Mouse (Mus musculus) bone marrow, adult 2 months (tissue): ENCODE measurements at regions not wholly inside any gene's neighbourhood (a gene's known extent, or its start where the extent isn't known, plus 50 kb on each side); places are given as distances from the start of the nearest gene placed in this dataset.

ENCODE experiments used
- H3K27ac ChIP-seq: fragments of 200-500 bp; 2 replicates; pipeline ENCODE4 v1.5.1; 2012; ENCODE audit warnings: low read depth, mild to moderate bottlenecking, control low read depth, inconsistent platforms, low read length; ENCODE audit not compliant: control insufficient read depth, poor library complexity, insufficient read depth
- H3K4me1 ChIP-seq: fragments of 200-500 bp; 2 replicates; pipeline ENCODE4 v1.6.1; 2011; ENCODE audit warnings: low read length; ENCODE audit not compliant: control insufficient read depth, insufficient read depth
- H3K4me3 ChIP-seq: fragments of 200-500 bp; replicated peaks from 2 replicates; pipeline ENCODE3; 2011; ENCODE audit warnings: mild to moderate bottlenecking, low read depth, low read length, control low read depth; ENCODE audit not compliant: control insufficient read depth
- CTCF ChIP-seq: fragments of 200-500 bp; IDR thresholded peaks from 2 replicates; pipeline ENCODE4 v1.5.1; 2011; ENCODE audit warnings: low read length, control low read depth; ENCODE audit not compliant: control insufficient read depth, insufficient read depth
- POLR2A ChIP-seq: fragments of 200-500 bp; IDR thresholded peaks from 2 replicates; pipeline ENCODE4 v1.6.1; 2011; ENCODE audit warnings: low read depth, mild to moderate bottlenecking, control low read depth, low read length, borderline replicate concordance; ENCODE audit not compliant: control insufficient read depth
- WGBS: fragments of 180-500 bp; shearing (Covaris S2); methylation state at CpG from one replicate; pipeline ENCODE4 v1.1.7; 2018; 5-methylcytosine and 5-hydroxymethylcytosine counted together

- Histone ChIP-seq H3K4me1 (peaks cover 2% of the 10 kb centered on the region; the same call in 1 of the 2 replicates), H3K27ac (no peak overlapping the region), H3K4me3 (no peak overlapping the region)
- 88% methylated on average over 4 of the region's 4 CpGs for WGBS
- TF ChIP-seq CTCF: no peak
- no peak for TF ChIP-seq POLR2A
Observed at GRCm38 (mm10) chr11:24350839-24351238, 273.0 kb downstream of the Bcl11a start.

- peaks cover 2% of the 10 kb centered on the region; the same call in 1 of the 2 replicates for H3K4me1 ChIP-seq
- no peak overlapping the region for H3K4me3 ChIP-seq
- no peak overlapping the region for H3K27ac ChIP-seq
- TF ChIP-seq POLR2A (no peak), CTCF (no peak)
- 38% methylated on average over 3 of the region's 3 CpGs for WGBS
Observed at GRCm38 (mm10) chr11:24352071-24352470, 274.2 kb downstream of the Bcl11a start.

- Histone ChIP-seq H3K27ac (no peak overlapping the region), H3K4me3 (no peak overlapping the region), H3K4me1 (peaks cover 2% of the 10 kb centered on the region; the same call in 1 of the 2 replicates)
- no peak for TF ChIP-seq CTCF
- TF ChIP-seq POLR2A: no peak
- WGBS: 41% methylated on average over 1 of the region's 1 CpGs
Observed at GRCm38 (mm10) chr11:24353056-24353455, 275.2 kb downstream of the Bcl11a start.

GRCm38 (mm10) chr11:24357388-24357787, 279.5 kb downstream of the Bcl11a start:
- no peak overlapping the region for H3K27ac ChIP-seq
- 4% methylated on average over 1 of the region's 1 CpGs for WGBS
- TF ChIP-seq POLR2A: no peak
- no peak for TF ChIP-seq CTCF
- peaks cover 2% of the 10 kb centered on the region; the same call in 1 of the 2 replicates for H3K4me1 ChIP-seq
- no peak overlapping the region for H3K4me3 ChIP-seq

- Histone ChIP-seq H3K4me1 (peaks cover under 1% of the 10 kb centered on the region; the same call in 1 of the 2 replicates), H3K4me3 (no peak overlapping the region), H3K27ac (no peak overlapping the region)
- TF ChIP-seq CTCF (no peak), POLR2A (no peak)
Observed at GRCm38 (mm10) chr11:24359086-24359485, 281.2 kb downstream of the Bcl11a start.

GRCm38 (mm10) chr11:24361998-24362687, 284.3 kb downstream of the Bcl11a start:
- H3K4me3 ChIP-seq: no peak overlapping the region
- peaks cover 2% of the 10 kb centered on the region; the same call in 1 of the 2 replicates for H3K4me1 ChIP-seq
- 67% methylated on average over 6 of the region's 6 CpGs for WGBS
- H3K27ac ChIP-seq: no peak overlapping the region
- TF ChIP-seq CTCF: no peak
- no peak for TF ChIP-seq POLR2A

GRCm38 (mm10) chr11:24362688-24363035, 284.8 kb downstream of the Bcl11a start:
- WGBS: 67% methylated on average over 2 of the region's 2 CpGs
- TF ChIP-seq CTCF (no peak), POLR2A (no peak)
- no peak overlapping the region for H3K4me3 ChIP-seq
- no peak overlapping the region for H3K27ac ChIP-seq
- peaks cover 2% of the 10 kb centered on the region; the same call in 1 of the 2 replicates for H3K4me1 ChIP-seq

GRCm38 (mm10) chr11:24363418-24364364, 285.8 kb downstream of the Bcl11a start:
- Histone ChIP-seq H3K4me3 (no peak overlapping the region), H3K4me1 (peaks cover 2% of the 10 kb centered on the region; the same call in 1 of the 2 replicates), H3K27ac (no peak overlapping the region)
- TF ChIP-seq POLR2A (no peak), CTCF (no peak)
- 79% methylated on average over 9 of the region's 9 CpGs for WGBS
